Mouse (Mus musculus): ENCODE data around the gene AW011738. TPM values are rescaled to one million over a fixed set of nuclear protein-coding genes. Genes with fewer than 3 reads are reported as not detected.
A peak's percentile ranks its signal among the peaks of the same experiment; 100 is the strongest.

The AW011738 gene
- 3.4 and 4.3 TPM in 2 replicates for polyA plus RNA-seq (2016; fragmentation: Nextera tagmentation; extraction: Ambion mirVana)

GRCm38 (mm10) chr4:156203001-156203412, at the start of gene AW011738:
Gene AW011738 (plus strand): TSS chr4:156203304.
- Histone ChIP-seq H3K9me3 (replicated peaks) (no peaks in the 10 kb centered on the region), H3K4me2 (peak within 1 kb of the TSS; percentile 97), H3K4me1 (replicated peaks) (peaks cover 28% of the 10 kb centered on the region), H3K9ac (peak within 1 kb of the TSS; percentile 71), H3K4me3 (peak within 1 kb of the TSS; percentile 60), H3K27ac (ENCODE audit: poor library complexity, severe bottlenecking) (peak within 1 kb of the TSS; percentile 69), H3K36me3 (no peaks in the 10 kb centered on the region), H3K27me3 (replicated peaks) (peaks cover 4% of the 10 kb centered on the region; the same call in 1 of the 2 replicates)
- peak; percentile 87 for ATAC-seq (ENCODE audit: insufficient number of reproducible peaks, low FRiP score)
- WGBS = 0% methylated on average over 39 of the region's 39 CpGs

GRCm38 (mm10) chr4:156154771-156155170, 48.3 kb upstream of the AW011738 start:
- H3K4me3 ChIP-seq = no peak overlapping the region

GRCm38 (mm10) chr4:156166477-156166876, 36.6 kb upstream of the AW011738 start:
- ATAC-seq (ENCODE audit: insufficient number of reproducible peaks, low FRiP score) = no peak
- no peaks in the 10 kb centered on the region for H3K27me3 ChIP-seq (replicated peaks)
- no peaks in the 10 kb centered on the region for H3K4me1 ChIP-seq (replicated peaks)
- peaks cover 15% of the 10 kb centered on the region for H3K9me3 ChIP-seq (replicated peaks)
- H3K4me2 ChIP-seq = no peak overlapping the region
- H3K27ac ChIP-seq (ENCODE audit: poor library complexity, severe bottlenecking) = no peak overlapping the region
- H3K4me3 ChIP-seq = no peak overlapping the region
- 92% methylated on average over 9 of the region's 9 CpGs for WGBS
- H3K36me3 ChIP-seq = peaks cover 98% of the 10 kb centered on the region
- H3K9ac ChIP-seq = no peak overlapping the region

More at GRCm38 (mm10) chr4:156154771-156155170, 48.3 kb upstream of the AW011738 start:
- no peaks in the 10 kb centered on the region for H3K27me3 ChIP-seq (replicated peaks)
- peaks cover 22% of the 10 kb centered on the region for H3K9me3 ChIP-seq (replicated peaks)
- H3K36me3 ChIP-seq = no peaks in the 10 kb centered on the region; the same call in 1 of the 2 replicates
- 88% methylated on average over 3 of the region's 3 CpGs for WGBS
- no peak overlapping the region for H3K4me2 ChIP-seq
- ATAC-seq (ENCODE audit: insufficient number of reproducible peaks, low FRiP score) = no peak
- H3K27ac ChIP-seq (ENCODE audit: poor library complexity, severe bottlenecking) = no peak overlapping the region
- no peak overlapping the region for H3K9ac ChIP-seq
- H3K4me1 ChIP-seq (replicated peaks) = no peaks in the 10 kb centered on the region

GRCm38 (mm10) chr4:156168611-156169010, 34.5 kb upstream of the AW011738 start:
- Histone ChIP-seq H3K4me3 (no peak overlapping the region), H3K4me2 (no peak overlapping the region), H3K27me3 (replicated peaks) (no peaks in the 10 kb centered on the region), H3K27ac (ENCODE audit: poor library complexity, severe bottlenecking) (no peak overlapping the region), H3K4me1 (replicated peaks) (no peaks in the 10 kb centered on the region), H3K36me3 (peaks cover 99% of the 10 kb centered on the region), H3K9ac (no peak overlapping the region), H3K9me3 (replicated peaks) (no peaks in the 10 kb centered on the region; the same call in 1 of the 2 replicates)
- 91% methylated on average over 8 of the region's 8 CpGs for WGBS
- ATAC-seq (ENCODE audit: insufficient number of reproducible peaks, low FRiP score) = no peak

GRCm38 (mm10) chr4:156169129-156169528, 34.0 kb upstream of the AW011738 start:
- Histone ChIP-seq H3K27ac (ENCODE audit: poor library complexity, severe bottlenecking) (no peak overlapping the region), H3K27me3 (replicated peaks) (no peaks in the 10 kb centered on the region), H3K4me2 (no peak overlapping the region), H3K9ac (no peak overlapping the region), H3K9me3 (replicated peaks) (no peaks in the 10 kb centered on the region), H3K36me3 (peaks cover 99% of the 10 kb centered on the region), H3K4me3 (no peak overlapping the region), H3K4me1 (replicated peaks) (no peaks in the 10 kb centered on the region)
- no peak for ATAC-seq (ENCODE audit: insufficient number of reproducible peaks, low FRiP score)
- 95% methylated on average over 10 of the region's 10 CpGs for WGBS

- H3K36me3 ChIP-seq = peaks cover 99% of the 10 kb centered on the region
- H3K27me3 ChIP-seq (replicated peaks) = no peaks in the 10 kb centered on the region
- no peaks in the 10 kb centered on the region for H3K4me1 ChIP-seq (replicated peaks)
- no peaks in the 10 kb centered on the region for H3K9me3 ChIP-seq (replicated peaks)
- no peak overlapping the region for H3K27ac ChIP-seq (ENCODE audit: poor library complexity, severe bottlenecking)
- no peak overlapping the region for H3K4me3 ChIP-seq
- no peak overlapping the region for H3K4me2 ChIP-seq
- no peak for ATAC-seq (ENCODE audit: insufficient number of reproducible peaks, low FRiP score)
- no peak overlapping the region for H3K9ac ChIP-seq
- 95% methylated on average over 11 of the region's 11 CpGs for WGBS
These were observed 31.3 kb upstream of the AW011738 start for GRCm38 (mm10) chr4:156171828-156172227.

GRCm38 (mm10) chr4:156177630-156178029, 25.5 kb upstream of the AW011738 start:
- Histone ChIP-seq H3K9me3 (replicated peaks) (no peaks in the 10 kb centered on the region), H3K27me3 (replicated peaks) (no peaks in the 10 kb centered on the region), H3K4me2 (no peak overlapping the region), H3K27ac (ENCODE audit: poor library complexity, severe bottlenecking) (no peak overlapping the region), H3K36me3 (peaks cover 87% of the 10 kb centered on the region), H3K4me1 (replicated peaks) (no peaks in the 10 kb centered on the region), H3K4me3 (no peak overlapping the region), H3K9ac (no peak overlapping the region)
- ATAC-seq (ENCODE audit: insufficient number of reproducible peaks, low FRiP score) = no peak
- 89% methylated on average over 9 of the region's 9 CpGs for WGBS

GRCm38 (mm10) chr4:156183747-156184146, 19.4 kb upstream of the AW011738 start:
- no peak overlapping the region for H3K4me3 ChIP-seq
- no peak overlapping the region for H3K9ac ChIP-seq
- no peak for ATAC-seq (ENCODE audit: insufficient number of reproducible peaks, low FRiP score)
- H3K27me3 ChIP-seq (replicated peaks) = no peaks in the 10 kb centered on the region
- H3K9me3 ChIP-seq (replicated peaks) = no peaks in the 10 kb centered on the region
- WGBS = 73% methylated on average over 5 of the region's 5 CpGs
- no peak overlapping the region for H3K27ac ChIP-seq (ENCODE audit: poor library complexity, severe bottlenecking)
- peaks cover 43% of the 10 kb centered on the region for H3K36me3 ChIP-seq
- H3K4me2 ChIP-seq = no peak overlapping the region
- H3K4me1 ChIP-seq (replicated peaks) = peaks cover 46% of the 10 kb centered on the region

- Histone ChIP-seq H3K9me3 (replicated peaks) (no peaks in the 10 kb centered on the region), H3K4me2 (peak overlapping the region; percentile 24; the same call in 1 of the 2 replicates), H3K36me3 (peaks cover 36% of the 10 kb centered on the region), H3K27ac (ENCODE audit: poor library complexity, severe bottlenecking) (peak overlapping the region; percentile 29; the same call in 1 of the 2 replicates), H3K4me1 (replicated peaks) (peaks cover 52% of the 10 kb centered on the region), H3K27me3 (replicated peaks) (no peaks in the 10 kb centered on the region), H3K4me3 (no peak overlapping the region), H3K9ac (no peak overlapping the region)
- ATAC-seq (ENCODE audit: insufficient number of reproducible peaks, low FRiP score) = peak; percentile 62
- WGBS = 58% methylated on average over 7 of the region's 7 CpGs
These were observed 18.7 kb upstream of the AW011738 start for GRCm38 (mm10) chr4:156184291-156184954.

- Histone ChIP-seq H3K36me3 (peaks cover 32% of the 10 kb centered on the region), H3K4me3 (peak overlapping the region; percentile 37), H3K9me3 (replicated peaks) (no peaks in the 10 kb centered on the region), H3K27me3 (replicated peaks) (no peaks in the 10 kb centered on the region), H3K27ac (ENCODE audit: poor library complexity, severe bottlenecking) (peak overlapping the region; percentile 64), H3K4me2 (peak overlapping the region; percentile 66), H3K4me1 (replicated peaks) (peaks cover 63% of the 10 kb centered on the region), H3K9ac (peak overlapping the region; percentile 74)
- no peak for ATAC-seq (ENCODE audit: insufficient number of reproducible peaks, low FRiP score)
- WGBS = 64% methylated on average over 13 of the region's 13 CpGs
These were observed 17.6 kb upstream of the AW011738 start for GRCm38 (mm10) chr4:156185456-156185949.

- H3K4me2 ChIP-seq = peak overlapping the region; percentile 66
- H3K4me3 ChIP-seq = peak overlapping the region; percentile 37
- peaks cover 69% of the 10 kb centered on the region for H3K4me1 ChIP-seq (replicated peaks)
- no peaks in the 10 kb centered on the region for H3K27me3 ChIP-seq (replicated peaks)
- no peak for ATAC-seq (ENCODE audit: insufficient number of reproducible peaks, low FRiP score)
- H3K9ac ChIP-seq = peak overlapping the region; percentile 74
- H3K36me3 ChIP-seq = peaks cover 35% of the 10 kb centered on the region
- 8% methylated on average over 30 of the region's 31 CpGs for WGBS
- H3K9me3 ChIP-seq (replicated peaks) = no peaks in the 10 kb centered on the region
- H3K27ac ChIP-seq (ENCODE audit: poor library complexity, severe bottlenecking) = peak overlapping the region; percentile 64
These were observed 16.9 kb upstream of the AW011738 start for GRCm38 (mm10) chr4:156185950-156186850.
